Mouse (Mus musculus) CH12.LX (cell line): ENCODE data around the gene Olfr657. TPM values are rescaled to one million over a fixed set of nuclear protein-coding genes. Genes with fewer than 3 reads are reported as not detected.

Source experiments
- DNase-seq: peaks from one replicate; pipeline ENCODE4 v3.0.0-alpha.2; 2013; ENCODE audit errors: extremely low read depth
- H3K27ac ChIP-seq: 2 replicates; pipeline ENCODE4 v1.5.1; 2012; ENCODE audit warnings: low read depth, mild to moderate bottlenecking, control low read depth, moderate library complexity; ENCODE audit not compliant: insufficient read depth
- H3K27me3 ChIP-seq: replicated peaks from 2 replicates; pipeline ENCODE3; 2012; ENCODE audit warnings: inconsistent platforms
- H3K36me3 ChIP-seq, 2 experiments: replicated peaks in 1 of 2; 2 replicates each; pipeline versions ENCODE3 to v1.6.1; 2012; ENCODE audit warnings: inconsistent platforms in 1 of 2, low read length in 1 of 2, mild to moderate bottlenecking in 1 of 2, mixed read lengths in 1 of 2, moderate library complexity in 1 of 2; ENCODE audit not compliant: control insufficient read depth in 1 of 2, insufficient read depth in 1 of 2
- H3K4me1 ChIP-seq, 2 experiments: 2 replicates each; pipeline ENCODE4 v1.6.1; 2012; ENCODE audit warnings: inconsistent platforms in 1 of 2, moderate library complexity in 1 of 2; ENCODE audit not compliant: insufficient read depth in 2 of 2, control insufficient read depth in 1 of 2
- H3K4me2 ChIP-seq: 2 replicates; pipeline ENCODE4 v1.6.1; 2012; ENCODE audit warnings: low read depth, mild to moderate bottlenecking, control low read depth; ENCODE audit not compliant: poor library complexity, insufficient read depth, severe bottlenecking
- H3K4me3 ChIP-seq, 3 experiments: fragments of 150-350 bp in 1 of 3; sonication (generic) in 1 of 3; replicated peaks in 1 of 3; 2 replicates each; pipeline versions ENCODE3 to v1.5.1; 2011 to 2012; ENCODE audit warnings: low read depth in 2 of 3, low read length in 2 of 3, mild to moderate bottlenecking in 2 of 3, moderate library complexity in 2 of 3, control low read depth in 1 of 3, improper control_type of control experiment in 1 of 3, inconsistent platforms in 1 of 3, mixed read lengths in 1 of 3; ENCODE audit not compliant: poor library complexity in 1 of 3
- H3K79me2 ChIP-seq: replicated peaks from 2 replicates; pipeline ENCODE4 v1.6.1; 2012; ENCODE audit warnings: mild to moderate bottlenecking, moderate library complexity; ENCODE audit not compliant: control insufficient read depth, poor library complexity, insufficient read depth, severe bottlenecking; ENCODE audit errors: extremely low read depth
- H3K9ac ChIP-seq: 2 replicates; pipeline ENCODE4 v1.6.1; 2012; ENCODE audit warnings: low read depth, mild to moderate bottlenecking, control low read depth, moderate library complexity; ENCODE audit not compliant: insufficient read depth
- H3K9me3 ChIP-seq: replicated peaks from 2 replicates; pipeline ENCODE3; 2012; ENCODE audit warnings: low read length, inconsistent platforms, mixed read lengths
- CHD2 ChIP-seq: IDR thresholded peaks from 2 replicates; pipeline ENCODE4 v1.6.1; 2011; ENCODE audit warnings: low read length, improper control_type of control experiment
- CTCF ChIP-seq, 2 experiments: IDR thresholded peaks in 1 of 2; conservative IDR thresholded peaks in 1 of 2; 2 replicates each; pipeline ENCODE4 v1.5.1; 2011 to 2012; ENCODE audit warnings: low read depth in 2 of 2, low read length in 2 of 2, improper control_type of control experiment in 1 of 2, inconsistent platforms in 1 of 2, mild to moderate bottlenecking in 1 of 2, moderate library complexity in 1 of 2
- ELF1 ChIP-seq: IDR thresholded peaks from 2 replicates; pipeline ENCODE4 v1.6.1; 2014; ENCODE audit warnings: low read depth, mild to moderate bottlenecking, inconsistent platforms, low read length, improper control_type of control experiment
- GABPA ChIP-seq: IDR thresholded peaks from 2 replicates; pipeline ENCODE4 v1.6.1; 2012; ENCODE audit warnings: low read depth, low read length, improper control_type of control experiment, inconsistent platforms; ENCODE audit not compliant: insufficient replicate concordance
- HCFC1 ChIP-seq: IDR thresholded peaks from 2 replicates; pipeline ENCODE4 v1.6.1; 2012; ENCODE audit warnings: low read depth, mild to moderate bottlenecking, inconsistent platforms, low read length, improper control_type of control experiment
- MAFK ChIP-seq: IDR thresholded peaks from 2 replicates; pipeline ENCODE4 v1.6.1; 2011; ENCODE audit warnings: low read length, improper control_type of control experiment; ENCODE audit not compliant: insufficient replicate concordance
- MAX ChIP-seq: IDR thresholded peaks from 2 replicates; pipeline ENCODE4 v1.6.1; 2011; ENCODE audit warnings: low read length, improper control_type of control experiment
- MXI1 ChIP-seq: IDR thresholded peaks from 2 replicates; pipeline ENCODE4 v1.6.1; 2011; ENCODE audit warnings: mild to moderate bottlenecking, low read depth, low read length, improper control_type of control experiment
- PAX5 ChIP-seq: IDR thresholded peaks from 2 replicates; pipeline ENCODE4 v1.6.1; 2012; ENCODE audit warnings: low read length, inconsistent platforms, mixed read lengths
- POLR2A ChIP-seq: IDR thresholded peaks from 2 replicates; pipeline ENCODE4 v1.6.1; 2011; ENCODE audit warnings: low read depth, mild to moderate bottlenecking, improper control_type of control experiment, low read length
- RCOR1 ChIP-seq: conservative IDR thresholded peaks from 2 replicates; pipeline ENCODE4 v1.6.1; 2012; ENCODE audit warnings: low read depth, mild to moderate bottlenecking, inconsistent platforms, low read length, improper control_type of control experiment
- SIN3A ChIP-seq: IDR thresholded peaks from 2 replicates; pipeline ENCODE4 v1.6.1; 2012; ENCODE audit warnings: low read length, improper control_type of control experiment, inconsistent platforms
- SMC3 ChIP-seq: IDR thresholded peaks from 2 replicates; pipeline ENCODE4 v1.6.1; 2011; ENCODE audit warnings: low read depth, low read length, improper control_type of control experiment
- TBP ChIP-seq: conservative IDR thresholded peaks from 2 replicates; pipeline ENCODE4 v1.6.1; 2011; ENCODE audit warnings: low read depth, low read length, improper control_type of control experiment
- TCF12 ChIP-seq: IDR thresholded peaks from 2 replicates; pipeline ENCODE4 v1.6.1; 2014; ENCODE audit warnings: low read depth, mild to moderate bottlenecking, inconsistent platforms, low read length, improper control_type of control experiment
- UBTF ChIP-seq: IDR thresholded peaks from 2 replicates; pipeline ENCODE4 v1.6.1; 2012; ENCODE audit warnings: low read depth, mild to moderate bottlenecking, inconsistent platforms, low read length, improper control_type of control experiment, moderate library complexity
- USF2 ChIP-seq: conservative IDR thresholded peaks from 2 replicates; pipeline ENCODE4 v1.6.1; 2011; ENCODE audit warnings: low read depth, low read length, improper control_type of control experiment
- ZMIZ1 ChIP-seq: IDR thresholded peaks from 2 replicates; pipeline ENCODE4 v1.6.1; 2012; ENCODE audit warnings: low read depth, mild to moderate bottlenecking, inconsistent platforms, low read length, improper control_type of control experiment
- dilution Hi-C: fragments of 300-500 bp; cut with MboI; formaldehyde crosslinking; loops from 2 replicates; pipeline ENCODE4 v1.14.3; 2020; ENCODE audit warnings: low sequenced_read_pairs; ENCODE audit not compliant: extremely low pct_unique_long_range_greater_than_20kb, extremely low pct_ligation_motif_present
- in situ Hi-C: fragments of 300-500 bp; cut with MboI; formaldehyde crosslinking; loops from 3 replicates; pipeline ENCODE4 v1.14.3; 2019; ENCODE audit warnings: low sequenced_read_pairs, low pct_ligation_motif_present, low pct_unique_long_range_greater_than_20kb, mixed read lengths
- polyA plus RNA-seq: library from polyadenylated mRNA; unstranded; fragments of >175 nt; gene quantifications from 2 replicates; pipeline ENCODE4 v1.2.1, GENCODE M21; 2012; ENCODE audit warnings: low read depth; ENCODE audit not compliant: insufficient read length
- total RNA-seq, 2 experiments: library from RNA; depleted of rRNA; stranded (reverse); fragments of 300-350 nt in 1 of 2; fragments of >200 nt in 1 of 2; gene quantifications; 2 replicates each; pipeline ENCODE4 v1.2.3; 2012 to 2014

Olfr657 gene
- total and polyA plus RNA-seq, 3 experiments, result not detected

DNA sequence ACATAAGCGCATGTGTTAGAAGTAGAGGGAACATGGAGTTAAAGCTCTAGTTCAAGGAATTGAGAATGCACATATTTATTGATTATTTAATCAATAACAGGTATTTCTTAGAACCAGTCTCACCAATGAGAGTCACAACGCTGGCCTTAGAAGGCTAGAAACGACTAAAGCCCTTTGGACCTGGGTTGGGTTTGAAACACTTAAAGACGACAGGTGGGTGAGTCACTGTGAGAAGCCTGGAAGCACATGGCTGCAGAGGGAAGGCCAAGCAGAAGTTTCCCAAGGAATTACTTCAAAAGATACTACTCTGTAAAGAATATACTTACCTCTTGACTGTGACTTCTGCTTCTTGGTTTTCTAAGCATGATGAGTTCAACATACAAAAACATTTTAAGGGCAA, 43.7 kb upstream of the Olfr657 start:
- Histone ChIP-seq H3K9me3 (no peaks in the 10 kb centered on the region), H3K27ac (no peak overlapping the region), H3K4me3 (no peak overlapping the region), H3K79me2 (no peaks in the 10 kb centered on the region), H3K27me3 (no peaks in the 10 kb centered on the region), H3K9ac (no peak overlapping the region), H3K4me2 (no peak overlapping the region), H3K36me3 (no peaks in the 10 kb centered on the region), H3K4me1 (peaks cover 0 to 8% of the 10 kb centered on the region in 2 experiments; a peak in 2 of 4 replicates)
- in situ Hi-C loops, result loop anchor here (25.0 kb wide), 1 partner anchor 219 kb away; the partner anchor contains the start of genes Trim12c and Trim30b
- no peak for DNase-seq
- TF ChIP-seq SMC3 (no peak), MXI1 (no peak), ELF1 (no peak), UBTF (no peak), CHD2 (no peak), POLR2A (no peak), CTCF (conservative IDR thresholded peaks at IDR 0.05 in 1 of 2, IDR thresholded peaks at IDR 0.05 in 1 of 2; ENCODE audit: low read depth in 2 of 2, low read length in 2 of 2) (no peak)
- dilution Hi-C loops, result no loop called here

DNA sequence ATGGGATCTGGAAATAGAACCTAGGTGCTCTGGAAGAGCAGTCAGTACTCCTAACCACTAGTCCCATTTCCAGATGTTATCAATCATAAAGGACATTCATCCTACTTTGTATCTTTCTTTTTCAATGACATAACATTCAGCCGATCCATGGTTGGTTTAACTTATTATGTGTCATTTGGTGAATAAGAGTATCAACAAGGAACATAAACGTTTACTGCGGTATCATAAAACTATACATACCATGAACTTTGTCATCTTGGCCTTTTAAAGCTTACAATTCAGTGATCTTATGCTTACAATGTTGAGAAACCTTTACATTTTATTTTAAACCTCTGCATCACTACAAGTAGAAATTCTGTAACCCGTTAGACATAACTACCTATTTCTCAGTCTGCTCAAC, 43.2 kb upstream of the Olfr657 start:
- Histone ChIP-seq H3K9ac (no peak overlapping the region), H3K27ac (no peak overlapping the region), H3K4me3 (no peak overlapping the region), H3K27me3 (no peaks in the 10 kb centered on the region), H3K79me2 (no peaks in the 10 kb centered on the region), H3K36me3 (no peaks in the 10 kb centered on the region), H3K9me3 (no peaks in the 10 kb centered on the region), H3K4me1 (peaks cover 0 to 8% of the 10 kb centered on the region in 2 experiments; a peak in 2 of 4 replicates)
- DNase-seq, result no peak
- dilution Hi-C loops (no loop called here), in situ Hi-C loops (loop anchor here (25.0 kb wide), 1 partner anchor 219 kb away; the partner anchor contains the start of genes Trim12c and Trim30b)
- TF ChIP-seq PAX5 (no peak), ZMIZ1 (no peak), CHD2 (no peak), USF2 (no peak), MAX (no peak), GABPA (no peak), SMC3 (no peak), MAFK (no peak), HCFC1 (no peak), RCOR1 (no peak), TBP (no peak), TCF12 (no peak), SIN3A (no peak), UBTF (no peak)
- TF ChIP-seq, all 38 proteins: peak for 0
- no peak overlapping the region for H3K4me2 ChIP-seq
